Mouse (Mus musculus) bone marrow macrophage, adult 2 months (primary cell): Measurements from ENCODE around the gene Slc4a4. TPM values are rescaled to one million over a fixed set of nuclear protein-coding genes. Genes with fewer than 3 reads are reported as not detected.

ENCODE experiments used
- H3K27ac ChIP-seq: 2 replicates; pipeline ENCODE4 v1.5.1; 2012; ENCODE audit warnings: low read depth, low read length; ENCODE audit not compliant: insufficient read depth
- H3K4me1 ChIP-seq: 2 replicates; pipeline ENCODE4 v1.6.1; 2012; ENCODE audit warnings: low read length; ENCODE audit not compliant: control insufficient read depth, insufficient read depth
- H3K4me3 ChIP-seq: 2 replicates; pipeline ENCODE4 v1.5.1; 2012; ENCODE audit warnings: mild to moderate bottlenecking, low read length, moderate library complexity; ENCODE audit not compliant: insufficient read depth
- CTCF ChIP-seq: IDR thresholded peaks from 2 replicates; pipeline ENCODE4 v1.5.1; 2012; ENCODE audit warnings: low read depth, mild to moderate bottlenecking, low read length, moderate library complexity
- POLR2A ChIP-seq: IDR thresholded peaks from 2 replicates; pipeline ENCODE4 v1.6.1; 2012; ENCODE audit warnings: mild to moderate bottlenecking, low read depth, low read length, borderline replicate concordance
- polyA plus RNA-seq: library from polyadenylated mRNA; stranded (reverse); fragments of >200 nt; gene quantifications from 2 replicates; pipeline ENCODE4 v1.2.4, GENCODE M21; 2012; ENCODE audit not compliant: missing spikeins, insufficient read depth, insufficient read length

The Slc4a4 gene
- polyA plus RNA-seq, 1 experiment = not detected

GRCm38 (mm10) chr5:88958966-88959365 lies 72.3 kb downstream of the Slc4a4 start:
- no peak overlapping the region for H3K27ac ChIP-seq
- no peaks in the 10 kb centered on the region for H3K4me1 ChIP-seq
- TF ChIP-seq POLR2A (no peak), CTCF (no peak)
- no peak overlapping the region for H3K4me3 ChIP-seq

- H3K27ac ChIP-seq = no peak overlapping the region
- no peak overlapping the region for H3K4me3 ChIP-seq
- no peaks in the 10 kb centered on the region for H3K4me1 ChIP-seq
- TF ChIP-seq POLR2A (no peak), CTCF (no peak)
Measured at GRCm38 (mm10) chr5:88959412-88959811, 72.8 kb downstream of the Slc4a4 start.

- H3K27ac ChIP-seq = no peak overlapping the region
- no peak overlapping the region for H3K4me3 ChIP-seq
- H3K4me1 ChIP-seq = no peaks in the 10 kb centered on the region
- TF ChIP-seq POLR2A (no peak), CTCF (no peak)
Measured at GRCm38 (mm10) chr5:88960342-88961105, 73.9 kb downstream of the Slc4a4 start.

- no peak for TF ChIP-seq POLR2A
- TF ChIP-seq CTCF = no peak
- no peaks in the 10 kb centered on the region for H3K4me1 ChIP-seq
- no peak overlapping the region for H3K27ac ChIP-seq
- H3K4me3 ChIP-seq = no peak overlapping the region
Measured at GRCm38 (mm10) chr5:88961351-88961761, 74.7 kb downstream of the Slc4a4 start.

- H3K4me3 ChIP-seq = no peak overlapping the region
- no peak overlapping the region for H3K27ac ChIP-seq
- TF ChIP-seq CTCF = no peak
- TF ChIP-seq POLR2A = no peak
- H3K4me1 ChIP-seq = no peaks in the 10 kb centered on the region
Measured at GRCm38 (mm10) chr5:88964685-88965290, 78.2 kb downstream of the Slc4a4 start.

- Histone ChIP-seq H3K27ac (no peak overlapping the region), H3K4me3 (no peak overlapping the region), H3K4me1 (no peaks in the 10 kb centered on the region)
- no peak for TF ChIP-seq POLR2A
- no peak for TF ChIP-seq CTCF
Measured at GRCm38 (mm10) chr5:88966507-88966906, 79.9 kb downstream of the Slc4a4 start.

GRCm38 (mm10) chr5:88968923-88969639 lies 82.5 kb downstream of the Slc4a4 start:
- TF ChIP-seq POLR2A (no peak), CTCF (no peak)
- Histone ChIP-seq H3K27ac (no peak overlapping the region), H3K4me3 (no peak overlapping the region), H3K4me1 (no peaks in the 10 kb centered on the region)

GRCm38 (mm10) chr5:88971554-88971953 lies 84.9 kb downstream of the Slc4a4 start:
- Histone ChIP-seq H3K27ac (no peak overlapping the region), H3K4me1 (no peaks in the 10 kb centered on the region), H3K4me3 (no peak overlapping the region)
- no peak for TF ChIP-seq POLR2A
- TF ChIP-seq CTCF = no peak

- H3K4me3 ChIP-seq = no peak overlapping the region
- no peaks in the 10 kb centered on the region for H3K4me1 ChIP-seq
- no peak for TF ChIP-seq POLR2A
- no peak for TF ChIP-seq CTCF
- no peak overlapping the region for H3K27ac ChIP-seq
Measured at GRCm38 (mm10) chr5:88972277-88972676, 85.7 kb downstream of the Slc4a4 start.

GRCm38 (mm10) chr5:88973130-88973529 lies 86.5 kb downstream of the Slc4a4 start:
- TF ChIP-seq POLR2A = no peak
- no peak for TF ChIP-seq CTCF
- Histone ChIP-seq H3K27ac (no peak overlapping the region), H3K4me1 (no peaks in the 10 kb centered on the region), H3K4me3 (no peak overlapping the region)
